Mouse (Mus musculus) small intestine, adult 10 weeks (tissue): ENCODE results near the gene Metrn. TPM values are rescaled to one million over a fixed set of nuclear protein-coding genes. Genes with fewer than 3 reads are reported as not detected.

Experiments used
- polyA plus RNA-seq: library from polyadenylated mRNA; stranded (reverse); fragments of 350-450 nt; fragmentation: Illumina TruSeq; extraction: RNeasy Lipid Tissue Mini Kit (QIAGEN cat#74804); gene quantifications from one replicate; pipeline ENCODE4 v1.2.3, GENCODE M21; 2014; ENCODE audit warnings: low replicate concordance

Gene Metrn
- not detected for polyA plus RNA-seq

GRCm38 (mm10) chr17:25796951-25797369 lies at the start of gene Metrn:
Gene Metrn (minus strand): TSS chr17:25797136.

GRCm38 (mm10) chr17:25844396-25844901 lies 47.5 kb upstream of the Metrn start, which contains the start of gene Rhot2:
Gene Rhot2 (minus strand): TSS chr17:25844851.

GRCm38 (mm10) chr17:25841117-25841880 lies 44.4 kb upstream of the Metrn start, which contains the start of gene Gm20683:
Gene Gm20683 (minus strand): TSS chr17:25841763.

DNA sequence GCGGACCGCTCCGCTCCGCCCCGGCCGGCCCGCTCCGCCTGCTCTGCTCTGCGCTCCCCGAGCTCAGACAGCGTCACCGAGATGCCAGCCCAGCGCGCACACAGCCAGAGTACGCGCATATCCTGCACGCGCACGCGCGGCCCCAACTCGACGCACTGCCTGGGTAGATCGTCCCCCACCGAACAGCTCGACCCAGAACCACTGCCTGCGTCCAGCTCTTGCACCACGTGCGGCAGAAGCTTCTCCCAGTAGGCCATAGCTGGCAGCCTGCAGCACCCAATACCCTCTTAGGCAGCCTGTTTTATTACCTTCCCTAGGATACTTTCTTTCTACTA lies 40.1 kb upstream of the Metrn start, which contains the start of gene Rhbdl1:
Gene Rhbdl1, minus strand, starts transcription at position 220 of the 335 bp plus-strand sequence.

GRCm38 (mm10) chr17:25833291-25833663 lies 36.3 kb upstream of the Metrn start, which contains the start of gene Stub1:
Gene Stub1 (minus strand): TSS chr17:25833404.

DNA sequence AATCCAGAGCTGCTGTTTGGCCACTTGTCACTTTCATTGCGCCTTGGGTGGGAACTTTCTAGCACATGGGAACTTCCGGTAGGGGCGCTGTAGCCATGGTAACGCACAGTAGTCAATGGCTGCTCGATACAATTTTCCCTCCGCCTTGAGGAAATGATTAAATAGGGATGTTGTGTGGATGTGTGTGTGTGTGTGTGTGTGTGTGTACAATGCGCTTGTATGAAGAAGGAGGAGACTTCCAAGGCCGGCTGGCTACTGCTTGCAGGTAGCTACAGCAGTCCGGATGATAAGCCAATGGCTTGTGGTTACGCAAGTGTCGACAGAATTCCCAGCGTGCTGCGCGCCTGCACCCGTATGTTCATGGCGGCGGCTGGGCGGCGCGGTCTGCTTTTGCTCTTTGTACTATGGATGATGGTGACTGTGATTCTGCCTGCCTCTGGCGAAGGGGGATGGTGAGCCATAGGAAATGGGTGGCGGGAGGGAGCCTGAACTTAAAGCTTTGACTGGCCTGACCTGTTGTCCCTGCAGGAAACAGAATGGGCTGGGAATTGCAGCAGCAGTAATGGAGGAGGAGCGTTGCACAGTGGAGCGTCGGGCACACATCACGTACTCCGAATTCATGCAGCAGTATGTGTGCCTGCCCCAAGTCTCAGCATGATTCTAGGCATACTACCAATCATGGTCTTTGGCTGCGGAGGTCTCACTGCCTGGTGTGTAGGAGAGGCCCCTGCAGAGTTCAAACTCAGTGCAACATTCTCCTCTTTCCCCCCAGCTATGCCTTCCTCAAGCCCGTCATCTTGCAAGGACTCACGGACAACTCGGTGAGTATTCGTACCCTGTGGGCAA lies 32.0 kb upstream of the Metrn start, which contains the start of gene Jmjd8:
Gene Jmjd8, plus strand, starts transcription at position 156 of the 846 bp plus-strand sequence.

GRCm38 (mm10) chr17:25823452-25823851 lies 26.5 kb upstream of the Metrn start, which contains the start of gene Wdr24:
Gene Wdr24 (plus strand): TSS chr17:25823627.

GRCm38 (mm10) chr17:25808789-25809605 lies 12.1 kb upstream of the Metrn start, which contains the start of gene Fbxl16:
Gene Fbxl16 (plus strand): TSS chr17:25809085.

GRCm38 (mm10) chr17:25795609-25796092 lies 1.3 kb downstream of the Metrn start, which contains the start of gene AC134908.4:
Gene AC134908.4 (minus strand): TSS chr17:25795659.

GRCm38 (mm10) chr17:25792615-25793014 lies 4.3 kb downstream of the Metrn start, which contains the start of gene Fam173a:
Gene Fam173a (minus strand): TSS chr17:25792901.

DNA sequence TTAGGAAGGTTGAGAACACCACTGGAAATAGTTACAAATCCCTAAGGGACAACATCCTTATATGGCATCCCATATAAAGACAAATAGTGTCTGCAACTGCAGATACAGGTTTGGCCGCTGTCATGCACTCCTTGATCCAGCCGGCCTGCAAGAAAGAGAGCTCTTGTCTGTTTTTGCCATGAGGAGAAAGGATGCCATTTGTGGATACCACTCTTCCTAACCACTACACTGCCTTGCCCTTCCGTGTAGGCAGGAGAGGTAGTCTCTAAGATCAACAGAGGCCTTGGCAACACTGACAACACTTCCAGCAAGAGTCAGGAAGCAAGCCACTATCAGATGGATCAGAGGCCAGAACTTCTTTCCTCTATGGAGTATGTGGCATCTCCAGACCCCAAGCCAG lies 10.7 kb downstream of the Metrn start, which contains the start of gene Ccdc78:
Gene Ccdc78, plus strand, starts transcription at position 301 of the 400 bp plus-strand sequence.

DNA sequence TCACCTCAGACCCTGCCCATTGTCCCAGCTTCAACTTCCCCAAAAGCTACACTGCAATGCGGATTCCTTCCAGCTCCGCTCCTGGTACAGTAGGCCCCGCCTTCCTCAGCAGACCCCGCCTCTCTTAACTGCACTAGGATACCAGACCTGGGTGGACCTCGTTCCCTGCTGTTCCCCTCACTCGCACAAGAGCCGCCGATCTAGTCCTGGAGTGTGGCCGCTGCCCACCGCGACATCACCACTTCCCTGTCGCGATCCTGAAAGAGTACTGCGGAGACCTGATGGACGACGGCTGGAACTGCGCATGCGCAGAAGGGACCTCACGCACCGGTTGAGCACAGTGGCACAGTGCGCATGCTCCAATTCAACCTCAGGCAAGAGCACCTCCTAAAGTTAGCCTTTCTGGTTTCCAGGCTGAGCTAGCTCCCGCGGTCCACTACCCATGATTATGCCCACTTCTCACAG lies 11.6 kb downstream of the Metrn start, which contains the start of gene Haghl:
Gene Haghl, minus strand, starts transcription at position 393 of the 465 bp plus-strand sequence.

DNA sequence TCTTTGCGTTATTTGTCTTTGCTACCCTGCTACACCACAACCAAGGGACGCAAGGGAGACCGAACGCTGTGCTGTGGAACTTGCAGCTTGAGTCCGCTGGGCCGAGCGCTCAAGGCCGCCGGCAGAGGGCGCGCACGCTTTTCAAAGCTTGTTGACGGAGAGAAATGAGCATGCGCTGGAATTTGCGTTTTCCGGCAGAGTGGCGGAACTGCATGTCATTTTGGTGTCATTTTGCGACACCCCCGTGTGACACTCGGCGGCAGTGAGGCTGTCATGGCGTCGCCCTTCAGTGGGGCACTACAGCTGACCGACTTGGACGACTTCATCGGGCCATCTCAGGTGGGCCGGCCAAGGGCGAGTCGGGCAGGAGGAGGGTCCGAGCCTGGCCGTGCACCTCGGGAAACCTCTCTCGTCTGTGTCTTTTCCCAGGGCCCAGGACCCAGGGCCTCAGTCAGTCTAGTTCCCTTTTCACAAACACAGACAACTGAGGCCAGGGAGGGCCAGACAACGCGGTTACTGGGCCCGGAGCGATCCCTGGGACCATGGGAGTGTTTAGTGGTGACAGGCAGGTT lies 23.3 kb downstream of the Metrn start, which contains the start of gene Narfl:
Gene Narfl, plus strand, starts transcription at position 228 of the 572 bp plus-strand sequence.

DNA sequence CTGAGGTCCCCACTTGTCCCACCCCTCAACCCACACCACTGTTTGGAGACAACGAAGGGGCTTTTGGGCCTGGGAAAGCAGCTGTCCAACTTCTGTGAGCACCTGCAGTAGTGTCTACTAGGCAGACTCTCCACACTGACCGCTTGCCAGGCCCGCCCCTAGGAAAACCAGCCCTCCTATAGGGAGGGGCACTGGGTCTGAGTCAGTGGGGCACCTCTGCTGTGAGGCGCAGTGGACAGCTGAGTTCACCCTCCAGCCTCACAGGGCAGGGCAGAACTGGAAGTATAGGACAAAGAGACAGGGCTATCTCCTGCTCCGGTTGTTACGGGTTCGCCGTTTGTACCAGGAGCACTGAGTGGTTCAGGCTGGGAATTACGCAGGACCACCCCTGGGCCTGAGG lies 42.7 kb downstream of the Metrn start, which contains the start of gene Msln:
Gene Msln, minus strand, starts transcription at position 138 of the 400 bp plus-strand sequence.

Other genes starting within 250 kb of the Metrn start
- gene Sox8, start 226.4 kb downstream of the Metrn start, polyA plus RNA-seq, result not detected
- gene Lmf1, start 218.1 kb downstream of the Metrn start, polyA plus RNA-seq, result 0.15 TPM
- not detected for gene Gng13, start 80.0 kb downstream of the Metrn start, polyA plus RNA-seq
- gene Chtf18, start 69.7 kb downstream of the Metrn start, polyA plus RNA-seq, result not detected
- not detected for gene Rpusd1, start 69.5 kb downstream of the Metrn start, polyA plus RNA-seq
- not detected for gene Mslnl, start 61.1 kb downstream of the Metrn start, polyA plus RNA-seq
- not detected for gene Msln, start 42.8 kb downstream of the Metrn start, polyA plus RNA-seq
- gene Narfl, start 23.4 kb downstream of the Metrn start, polyA plus RNA-seq, result 0.67 TPM
- gene Haghl, start 11.5 kb downstream of the Metrn start, polyA plus RNA-seq, result not detected
- not detected for gene Ccdc78, start 10.6 kb downstream of the Metrn start, polyA plus RNA-seq
- not detected for gene Fam173a, start 4.2 kb downstream of the Metrn start, polyA plus RNA-seq
- not detected for gene AC134908.4, start 1.5 kb downstream of the Metrn start, polyA plus RNA-seq
- gene Fbxl16, start 11.9 kb upstream of the Metrn start, polyA plus RNA-seq, result 0.67 TPM
- gene Wdr24, start 26.5 kb upstream of the Metrn start, polyA plus RNA-seq, result 0.26 TPM
- 1.8 TPM for gene Jmjd8, start 31.7 kb upstream of the Metrn start, polyA plus RNA-seq
- gene Stub1, start 36.3 kb upstream of the Metrn start, polyA plus RNA-seq, result 4.2 TPM
- gene Rhbdl1, start 40.2 kb upstream of the Metrn start, polyA plus RNA-seq, result not detected
- not detected for gene Gm20683, start 44.6 kb upstream of the Metrn start, polyA plus RNA-seq
- gene Rhot2, start 47.7 kb upstream of the Metrn start, polyA plus RNA-seq, result 13.3 TPM
- 0.82 TPM for gene Wdr90, start 64.4 kb upstream of the Metrn start, polyA plus RNA-seq
- not detected for gene Mcrip2, start 71.6 kb upstream of the Metrn start, polyA plus RNA-seq
- gene Mettl26, start 77.9 kb upstream of the Metrn start, polyA plus RNA-seq, result 9.2 TPM
- gene Wfikkn1, start 83.7 kb upstream of the Metrn start, polyA plus RNA-seq, result not detected
- gene Rab40c, start 122.6 kb upstream of the Metrn start, polyA plus RNA-seq, result 0.48 TPM
- gene Pigq, start 147.8 kb upstream of the Metrn start, polyA plus RNA-seq, result 23.5 TPM
- not detected for gene Nhlrc4, start 147.8 kb upstream of the Metrn start, polyA plus RNA-seq
- gene A930017K11Rik, start 155.4 kb upstream of the Metrn start, polyA plus RNA-seq, result not detected
- gene Capn15, start 188.7 kb upstream of the Metrn start, polyA plus RNA-seq, result 1.8 TPM